Mouse (Mus musculus): ENCODE data around the gene Ccl22. TPM values are rescaled to one million over a fixed set of nuclear protein-coding genes. Genes with fewer than 3 reads are reported as not detected.

Gene Ccl22
- total RNA-seq, 2 experiments from 2014 or later: not detected

DNA sequence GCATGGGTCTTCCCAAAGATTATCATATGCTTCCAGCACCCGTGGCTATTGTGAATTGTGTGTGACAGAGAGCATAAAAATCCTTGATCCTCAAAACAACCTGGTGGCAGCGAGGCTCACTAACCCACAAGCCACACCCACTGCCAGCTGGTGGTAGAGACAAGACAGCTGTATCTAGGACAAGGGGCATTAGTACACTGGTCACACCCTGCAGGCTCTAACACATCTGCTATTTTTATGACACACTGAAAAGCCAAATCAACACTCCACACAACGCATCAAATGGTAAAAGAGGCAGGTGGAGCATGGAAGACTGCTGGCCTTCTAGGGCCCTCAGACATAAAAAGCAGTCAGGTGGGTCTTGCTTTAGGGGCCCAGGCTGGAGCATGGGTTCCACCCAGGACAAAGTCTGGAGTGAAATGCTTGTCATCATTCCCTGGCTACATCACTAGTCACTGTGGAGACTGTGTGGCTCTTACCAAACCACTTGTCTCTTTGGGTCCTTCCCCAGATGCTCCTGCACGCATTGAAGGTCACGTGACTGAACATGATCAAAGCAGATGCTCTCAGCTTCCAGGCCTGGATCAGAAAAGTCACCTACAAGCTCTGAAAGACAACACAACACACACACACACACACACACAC lies 11.4 kb upstream of the Ccl22 start:
- no peak for DNase-seq (ENCODE audit: extremely low spot score in 1 of 2, low spot score in 1 of 2)

DNA sequence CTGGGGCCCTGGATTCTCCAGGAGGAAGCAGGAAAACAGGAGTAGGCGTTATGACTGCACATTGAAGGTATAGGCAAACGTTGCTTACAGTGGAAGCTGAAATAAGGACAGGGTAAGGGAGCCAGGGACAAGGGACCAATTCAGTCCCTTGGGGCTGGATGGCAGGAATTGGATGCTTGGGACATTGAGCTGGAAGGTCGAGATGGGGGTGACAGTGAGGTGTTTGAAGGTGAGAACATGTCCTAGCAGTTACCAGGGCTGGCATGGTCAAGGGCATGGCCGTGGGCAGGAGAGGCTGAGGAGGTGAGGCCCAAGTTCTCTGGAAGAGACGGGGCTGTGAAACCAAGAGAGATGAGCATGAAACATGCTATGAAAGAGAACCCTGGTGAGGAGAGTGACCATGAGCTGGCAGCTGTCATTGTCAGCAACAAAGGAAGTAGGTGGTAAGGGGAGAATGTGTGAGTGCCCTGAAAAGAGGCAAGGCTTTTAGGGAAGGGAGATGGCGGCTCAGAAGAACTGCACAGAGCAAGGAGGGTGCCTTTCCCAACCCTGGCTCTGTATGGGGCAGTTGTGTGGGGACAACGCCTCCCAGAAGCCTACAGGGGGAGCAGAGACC lies 10.5 kb upstream of the Ccl22 start:
- DNase-seq (ENCODE audit: extremely low spot score in 1 of 2, low spot score in 1 of 2): no peak

DNA sequence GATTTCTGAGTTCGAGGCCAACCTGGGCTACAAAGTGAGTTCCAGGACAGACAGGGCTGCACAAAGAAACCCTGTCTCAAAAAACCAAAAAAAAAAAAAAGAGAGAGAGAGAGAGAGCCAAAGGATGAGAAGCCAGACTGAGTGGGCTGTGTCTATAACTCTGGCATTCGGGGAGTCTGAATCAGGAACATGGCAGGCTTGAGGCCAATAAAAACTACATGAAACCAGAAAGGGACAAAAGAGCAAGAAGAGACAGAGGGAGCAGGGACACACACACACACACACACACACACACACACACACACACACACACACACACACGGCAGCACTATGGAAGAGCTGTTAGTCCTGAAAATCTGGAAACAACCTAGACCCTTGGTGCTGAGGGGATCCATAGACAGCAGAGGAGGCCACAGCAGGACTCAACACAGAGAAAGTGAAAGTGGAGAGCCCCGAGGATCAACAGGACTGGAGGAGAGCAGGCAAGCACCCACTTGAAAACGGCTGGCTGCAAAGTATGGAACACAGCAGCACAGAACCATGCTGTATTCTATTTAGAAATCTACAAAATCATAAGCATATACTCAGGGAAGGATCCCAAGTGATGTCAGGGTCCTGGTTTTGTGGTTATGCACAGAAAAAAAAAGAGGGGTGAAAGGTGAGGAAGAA lies 9.8 kb upstream of the Ccl22 start:
- DNase-seq (ENCODE audit: extremely low spot score in 1 of 2, low spot score in 1 of 2): no peak

DNA sequence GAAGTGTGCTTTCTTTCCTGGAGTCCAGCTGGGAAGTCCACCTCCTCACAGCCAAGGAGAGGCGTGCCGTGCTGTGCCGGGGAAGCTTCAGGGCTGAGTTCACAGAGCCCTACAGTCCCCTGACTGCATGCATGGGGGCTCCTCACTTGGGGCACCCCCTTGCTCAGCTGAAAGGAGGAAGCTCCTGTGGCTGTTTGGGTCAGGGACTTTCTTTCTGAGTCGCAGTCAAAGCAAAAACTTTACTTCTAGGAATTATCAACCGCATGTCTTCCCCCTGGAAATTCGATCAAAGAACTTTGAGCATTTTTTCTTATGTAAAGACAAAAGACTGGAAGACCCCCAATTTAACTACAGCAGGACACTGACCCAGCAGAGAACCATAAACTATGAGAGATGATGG lies 5.6 kb upstream of the Ccl22 start:
- no peak for DNase-seq (ENCODE audit: extremely low spot score in 1 of 2, low spot score in 1 of 2)

DNA sequence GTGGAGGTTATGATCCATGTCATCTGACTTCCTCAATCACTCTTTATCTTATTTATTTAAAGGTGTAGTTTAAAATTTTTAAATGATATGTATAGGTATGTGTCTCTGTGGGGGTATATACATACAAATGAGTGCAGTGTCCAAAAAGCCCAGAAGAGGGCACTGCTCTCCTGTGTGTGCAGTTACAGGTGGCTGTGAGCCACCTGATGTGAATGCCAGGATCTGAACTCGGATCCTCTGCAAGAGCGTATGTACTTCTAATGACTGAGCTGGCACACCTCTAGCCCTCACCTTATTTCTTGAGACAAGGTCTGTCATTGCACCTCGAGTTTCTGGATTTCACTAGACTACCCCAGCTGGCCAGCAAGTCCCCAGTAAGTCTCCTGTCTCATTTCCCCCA lies 4.8 kb upstream of the Ccl22 start:
- DNase-seq (ENCODE audit: extremely low spot score in 1 of 2, low spot score in 1 of 2): no peak

DNA sequence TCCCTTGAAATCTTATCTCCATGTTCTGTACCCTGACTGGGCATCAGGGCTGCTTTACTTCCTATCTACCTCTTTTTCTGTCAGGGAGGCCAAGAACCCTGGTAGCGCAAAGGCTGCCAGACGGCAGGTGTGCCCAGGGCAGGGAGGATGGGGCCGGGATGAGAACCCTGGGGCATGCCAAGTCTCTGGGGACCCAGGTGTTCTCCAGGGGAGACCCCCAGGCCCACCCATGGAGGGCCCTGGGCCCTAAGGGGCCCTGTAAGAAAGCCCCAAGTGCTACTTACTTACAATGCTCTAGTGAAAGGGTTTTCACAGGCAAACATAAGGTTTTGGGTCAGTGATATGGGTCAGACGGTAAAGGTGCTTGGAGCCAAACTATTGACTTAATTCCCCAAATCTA lies 3.7 kb upstream of the Ccl22 start:
- no peak for DNase-seq (ENCODE audit: extremely low spot score in 1 of 2, low spot score in 1 of 2)

DNA sequence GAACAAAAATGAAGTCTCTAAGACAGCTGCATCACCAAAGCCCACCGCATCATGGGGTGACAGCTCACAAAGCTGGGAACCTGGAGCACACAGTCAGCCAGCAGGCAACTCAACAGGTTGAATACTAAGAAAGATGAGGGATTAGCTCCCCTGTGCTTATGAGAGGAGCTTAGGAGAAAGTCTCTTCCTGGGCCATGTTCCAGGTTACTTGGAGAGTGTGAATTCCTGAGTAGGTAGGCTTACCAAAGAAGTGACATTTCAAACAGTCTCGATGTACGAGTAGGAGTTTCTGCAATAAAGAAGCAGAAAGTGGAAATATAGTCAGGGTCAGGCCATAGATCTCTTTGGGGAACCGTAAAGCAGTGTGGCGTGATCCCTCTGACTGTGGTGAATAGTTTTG lies 906 bp upstream of the Ccl22 start:
- no peak for DNase-seq (ENCODE audit: extremely low spot score in 1 of 2, low spot score in 1 of 2)

DNA sequence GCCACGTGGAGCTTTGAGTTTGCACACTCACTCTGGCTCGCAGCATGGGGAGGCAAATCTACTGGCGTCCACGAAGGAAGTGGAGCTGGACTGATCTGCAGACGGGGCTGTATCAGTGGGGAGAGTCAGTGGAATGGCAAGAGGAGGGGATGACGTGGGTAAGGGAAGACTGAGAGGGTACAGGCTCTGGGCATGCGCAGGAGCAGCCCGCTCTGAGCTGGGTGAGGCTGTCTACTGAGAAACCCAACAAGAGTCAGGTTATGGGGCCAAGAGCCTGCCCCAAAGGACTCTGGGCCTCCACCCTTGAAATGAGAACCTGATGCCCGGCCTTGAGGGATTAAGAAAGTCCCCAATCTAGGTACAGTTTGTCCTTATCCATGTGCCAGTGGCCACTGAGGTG lies 418 bp upstream of the Ccl22 start:
- no peak for DNase-seq (ENCODE audit: extremely low spot score in 1 of 2, low spot score in 1 of 2)

DNA sequence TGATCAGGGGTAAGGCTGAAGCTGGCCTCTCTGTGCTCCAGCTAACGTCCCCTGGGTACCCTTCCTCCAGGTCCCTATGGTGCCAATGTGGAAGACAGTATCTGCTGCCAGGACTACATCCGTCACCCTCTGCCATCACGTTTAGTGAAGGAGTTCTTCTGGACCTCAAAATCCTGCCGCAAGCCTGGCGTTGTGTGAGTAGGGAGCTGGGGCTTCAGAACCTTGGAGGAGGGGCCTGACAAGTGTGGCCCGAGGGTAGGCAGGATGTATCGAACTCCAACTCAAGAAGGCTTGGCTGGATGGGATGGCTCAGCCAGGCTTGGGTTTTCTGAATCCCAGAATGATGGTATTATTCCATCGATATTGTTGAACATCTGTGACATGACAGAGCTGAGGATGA lies 1.4 kb downstream of the Ccl22 start:
- DNase-seq (ENCODE audit: extremely low spot score in 1 of 2, low spot score in 1 of 2): no peak

DNA sequence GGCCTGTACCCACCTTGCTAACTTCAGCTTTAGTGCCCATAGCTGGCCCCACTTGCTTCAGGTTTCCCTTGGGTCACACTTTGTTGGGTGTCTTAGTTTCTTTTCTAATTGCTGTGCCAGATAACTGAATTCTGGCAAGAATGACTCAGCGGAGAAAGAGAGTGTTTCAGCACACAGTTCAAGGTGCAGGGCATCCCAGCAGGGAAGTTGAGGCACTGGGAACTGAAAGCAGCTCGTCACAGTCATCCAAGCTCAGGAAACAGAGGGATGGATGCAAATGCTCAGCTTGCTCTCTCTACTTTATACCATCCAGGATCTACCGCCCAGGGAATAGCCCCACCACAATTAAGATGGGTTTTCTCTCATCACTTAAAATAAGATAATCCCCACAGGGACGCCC lies 3.0 kb downstream of the Ccl22 start:
- no peak for DNase-seq (ENCODE audit: extremely low spot score in 1 of 2, low spot score in 1 of 2)

DNA sequence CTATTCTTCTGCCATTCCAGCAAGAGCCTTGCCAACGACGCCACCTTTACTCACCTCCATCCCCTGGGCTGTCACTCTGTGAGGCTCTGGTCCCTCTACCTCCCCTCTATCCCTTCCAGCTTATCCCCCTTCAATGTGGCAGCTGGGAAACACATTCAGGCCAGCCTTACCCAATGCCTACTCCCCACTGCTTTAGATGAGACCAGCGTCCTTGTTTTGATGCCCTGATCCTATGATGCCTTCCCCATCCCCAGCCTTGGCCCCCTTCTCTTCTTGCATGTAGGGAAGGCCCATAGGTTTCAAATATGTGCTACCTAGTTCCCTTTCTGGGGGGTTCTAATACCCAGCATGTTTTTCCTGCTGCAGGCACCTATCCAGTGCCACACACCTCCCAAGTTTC lies 4.6 kb downstream of the Ccl22 start:
- DNase-seq (ENCODE audit: extremely low spot score in 1 of 2, low spot score in 1 of 2): no peak

DNA sequence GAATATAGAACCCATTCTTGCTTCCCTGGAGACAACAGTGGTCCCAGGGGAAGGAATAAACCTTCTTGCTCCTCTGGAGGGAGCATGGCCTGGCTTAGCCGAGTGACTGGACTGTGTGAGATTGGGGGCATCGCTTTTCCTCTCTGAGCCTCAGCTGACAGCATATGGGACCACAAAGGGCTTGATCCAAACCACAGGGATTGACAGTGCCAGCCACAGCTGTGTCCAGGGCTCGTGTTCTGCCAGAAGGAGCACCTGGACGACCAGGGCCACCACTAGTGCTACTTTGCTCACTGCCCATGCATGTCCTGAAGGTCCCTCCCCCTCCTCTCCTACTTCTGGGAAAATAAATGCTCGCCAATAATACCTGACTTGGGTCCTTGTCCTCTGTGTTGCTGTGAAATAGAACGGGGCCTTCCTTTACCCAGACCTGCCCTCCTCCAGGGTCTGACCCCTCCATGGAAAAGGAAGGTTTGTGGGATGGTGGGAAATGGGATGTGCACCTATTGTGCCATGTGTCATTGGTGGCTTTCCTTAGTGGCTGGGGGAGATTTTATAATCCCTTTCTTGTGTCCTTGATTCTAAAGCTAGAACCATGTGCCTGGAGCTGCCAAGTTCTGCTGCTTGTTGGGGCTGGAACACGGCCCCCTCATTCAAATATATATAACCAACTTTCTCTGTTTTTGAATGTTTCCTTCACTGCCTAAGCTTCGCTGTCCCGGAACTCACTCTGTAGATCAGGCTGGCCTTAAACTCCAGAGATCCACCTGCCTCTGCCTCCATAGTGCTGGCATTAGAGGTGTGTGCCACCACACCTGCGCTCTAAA lies 5.8 kb downstream of the Ccl22 start:
- no peak for DNase-seq (ENCODE audit: extremely low spot score in 1 of 2, low spot score in 1 of 2)

DNA sequence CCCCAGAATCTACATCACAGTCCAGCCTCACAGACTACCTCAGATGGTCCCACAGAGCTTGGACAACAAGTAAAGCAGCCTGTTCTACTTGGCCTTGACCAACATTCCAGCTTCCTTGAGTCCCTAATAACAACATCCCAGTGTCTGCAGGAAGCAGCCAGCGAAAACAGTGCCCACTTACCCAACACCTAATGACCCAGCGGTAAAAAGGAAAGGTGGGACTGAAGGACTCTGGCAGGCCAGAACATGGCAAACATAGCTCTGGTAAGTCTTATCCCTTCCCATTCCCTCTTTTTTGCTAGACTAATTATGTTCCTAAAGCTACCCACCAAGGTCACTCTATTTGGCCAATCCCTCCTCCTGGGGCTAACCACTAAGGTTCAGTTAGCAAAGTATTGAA lies 8.6 kb downstream of the Ccl22 start:
- DNase-seq (ENCODE audit: extremely low spot score in 1 of 2, low spot score in 1 of 2): no peak

DNA sequence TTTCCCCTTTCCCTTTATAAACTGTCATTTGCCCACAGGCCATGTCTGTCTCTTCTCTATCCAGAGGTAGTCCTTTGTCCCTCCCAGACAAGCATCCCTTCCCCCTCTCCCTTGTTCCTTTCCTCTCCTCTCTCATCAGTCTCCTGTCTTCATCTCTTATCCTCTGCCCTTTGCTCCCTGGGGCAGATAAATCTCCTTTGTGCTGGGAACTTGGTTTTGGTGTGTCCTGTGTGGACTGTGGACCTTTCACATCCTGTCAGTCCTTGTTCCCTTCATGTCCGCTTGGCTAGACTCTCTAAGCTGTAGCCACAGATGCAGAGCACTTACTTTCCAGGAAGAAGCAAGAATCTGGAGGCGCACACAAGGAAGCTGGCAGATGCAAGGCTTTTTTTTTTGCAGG lies 9.1 kb downstream of the Ccl22 start:
- no peak for DNase-seq (ENCODE audit: extremely low spot score in 1 of 2, low spot score in 1 of 2)

DNA sequence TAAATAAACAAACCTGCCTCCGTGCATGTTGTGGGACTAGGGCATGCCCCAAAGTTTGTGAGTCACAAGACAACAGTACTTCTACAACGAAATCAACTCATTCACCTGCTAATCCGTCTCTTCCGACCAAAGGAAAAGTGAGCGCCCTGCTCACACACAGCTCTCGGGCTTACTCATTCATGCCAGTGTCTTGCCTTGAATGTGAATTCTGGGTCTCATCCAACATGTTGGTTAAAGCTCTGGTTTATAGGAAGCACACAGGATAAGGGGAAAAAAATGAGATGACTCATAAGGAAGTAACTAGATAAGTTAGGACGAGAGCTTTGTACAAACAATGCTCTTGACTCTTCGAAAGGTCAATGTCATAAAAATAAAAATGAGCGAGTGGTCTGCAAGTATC lies 21.6 kb downstream of the Ccl22 start:
- DNase-seq (ENCODE audit: extremely low spot score in 1 of 2, low spot score in 1 of 2): no peak

DNA sequence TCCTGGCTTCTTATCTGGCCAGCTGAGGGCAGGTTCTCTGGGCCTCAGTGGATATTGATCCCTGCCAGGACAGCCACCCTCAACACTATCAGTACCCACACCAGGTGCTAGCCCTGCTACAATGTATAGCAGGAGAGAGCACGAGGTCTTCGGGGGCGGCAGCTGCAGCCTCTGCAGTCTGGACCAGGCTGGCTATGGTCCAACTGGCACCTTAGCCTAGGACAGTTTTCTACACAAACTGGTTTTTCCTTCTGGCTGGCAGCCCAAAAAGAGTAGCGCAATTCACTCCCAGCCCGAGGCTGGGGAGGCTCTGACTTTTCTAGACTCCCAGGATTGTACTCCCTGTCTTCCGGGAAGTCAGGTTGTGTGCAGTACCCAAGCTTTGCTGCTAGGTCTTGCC lies 25.6 kb downstream of the Ccl22 start:
- no peak for DNase-seq (ENCODE audit: extremely low spot score in 1 of 2, low spot score in 1 of 2)

DNA sequence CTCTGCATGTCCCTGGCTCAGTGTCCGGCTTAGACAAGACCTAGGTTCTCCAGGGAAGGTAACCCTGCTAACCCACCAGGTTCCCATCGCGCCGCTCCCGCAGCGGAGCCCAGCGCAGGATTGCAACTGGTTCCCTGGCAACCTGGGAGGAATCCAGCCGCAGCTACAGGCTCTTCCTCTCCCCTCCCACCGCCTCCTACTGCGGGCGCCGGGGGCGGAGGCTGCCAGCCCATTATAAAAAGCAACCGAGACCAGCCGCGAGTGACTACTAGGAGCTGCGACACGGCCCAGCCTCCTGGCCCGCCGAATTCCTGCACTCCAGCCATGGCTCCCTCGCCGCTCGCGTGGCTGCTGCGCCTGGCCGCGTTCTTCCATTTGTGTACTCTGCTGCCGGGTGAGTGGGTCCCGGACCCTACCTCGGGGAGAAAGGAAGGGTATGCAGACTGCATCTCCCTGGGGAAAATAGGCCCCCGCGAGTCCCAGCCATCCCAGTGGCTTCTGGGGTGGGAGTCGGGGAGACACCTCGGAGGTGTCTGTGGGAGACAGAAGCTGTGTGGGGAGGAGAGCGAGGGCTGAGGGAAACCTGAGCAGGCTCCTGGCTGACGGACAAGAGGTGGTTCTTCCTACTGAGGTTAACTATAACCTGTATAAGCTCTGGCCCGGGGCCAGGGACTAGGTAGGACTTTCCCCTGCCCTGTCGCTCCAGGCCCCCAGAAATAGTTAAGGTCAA lies 26.7 kb downstream of the Ccl22 start, which contains the start of gene Cx3cl1:
Gene Cx3cl1, plus strand, starts transcription at position 69 of the 730 bp plus-strand sequence.
- DNase-seq (ENCODE audit: extremely low spot score in 1 of 2, low spot score in 1 of 2): peak; percentile 78 to 79

DNA sequence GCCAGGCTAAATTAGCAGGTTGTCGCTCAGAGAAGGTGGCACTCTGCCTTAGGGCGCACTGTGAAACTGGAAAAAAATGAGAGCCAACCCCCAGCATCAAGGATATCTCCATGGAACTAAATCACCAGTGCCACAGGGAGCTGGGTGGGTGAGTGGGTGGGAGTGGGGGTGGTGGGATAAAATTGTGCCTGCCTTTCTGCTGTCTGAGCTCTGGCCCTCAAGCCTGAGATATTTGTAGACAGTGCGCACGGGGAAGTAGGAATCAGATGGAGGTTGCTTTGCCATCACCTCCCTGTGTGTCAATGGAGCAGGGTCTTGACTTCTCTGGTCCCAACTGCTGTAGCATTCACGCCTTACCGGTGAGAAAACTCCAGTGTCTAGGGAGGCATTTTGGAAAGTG lies 27.7 kb downstream of the Ccl22 start:
- no peak for DNase-seq (ENCODE audit: extremely low spot score in 1 of 2, low spot score in 1 of 2)

DNA sequence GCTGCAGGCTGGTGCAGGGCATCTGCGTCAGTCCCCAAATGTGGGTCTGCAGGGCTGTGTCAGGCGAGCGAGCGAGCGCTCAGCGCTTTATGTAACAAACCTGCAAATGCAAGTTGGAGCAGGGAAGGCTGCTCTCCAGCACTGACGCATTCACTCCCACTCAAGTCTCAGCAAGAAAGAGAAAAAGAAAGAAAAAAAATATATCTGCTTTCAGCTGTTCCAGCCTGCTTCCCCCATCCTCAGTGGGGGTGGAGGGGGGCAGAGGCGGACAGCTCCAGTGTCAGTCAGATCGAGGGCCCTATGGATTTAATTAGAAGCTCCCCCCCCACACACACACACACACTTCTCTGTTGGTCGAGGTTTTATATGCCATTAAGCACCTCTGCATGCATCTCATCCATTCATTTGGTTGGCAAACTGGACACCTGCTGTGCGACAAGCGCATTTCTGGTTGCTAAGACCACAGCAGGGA lies 28.3 kb downstream of the Ccl22 start:
- peak in 1 of 2 experiments; percentile 47 for DNase-seq (ENCODE audit: extremely low spot score in 1 of 2, low spot score in 1 of 2)

DNA sequence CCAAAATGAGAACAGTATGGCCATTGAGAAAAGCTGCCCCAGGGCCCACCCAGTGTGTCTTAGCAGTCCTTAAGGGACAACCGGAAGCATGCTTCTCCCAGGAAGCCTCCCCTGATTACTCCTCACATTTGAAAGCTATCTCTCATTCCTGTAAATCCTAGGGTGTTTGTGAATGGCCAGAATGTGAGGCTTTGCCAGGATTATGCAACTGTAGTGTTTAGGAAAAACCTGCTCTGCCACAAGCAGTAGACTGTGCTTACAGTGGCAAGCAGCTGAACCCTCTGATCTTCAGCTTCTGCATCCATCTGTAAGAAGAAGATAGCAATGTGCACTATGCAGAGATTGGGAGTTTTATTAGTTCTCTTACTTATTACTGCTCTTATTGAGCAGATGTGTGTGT lies 29.2 kb downstream of the Ccl22 start:
- no peak for DNase-seq (ENCODE audit: extremely low spot score in 1 of 2, low spot score in 1 of 2)

All from layer of hippocampus, postnatal 25 days (tissue).